Mouse (Mus musculus) heart, postnatal 0 days (tissue): ENCODE results near the gene Dbp.

ENCODE experiments used
- CTCF ChIP-seq: IDR thresholded peaks from 2 replicates; pipeline ENCODE4 v1.5.1; 2016; ENCODE audit warnings: antibody characterized with exemption, control low read depth, low read depth
- EP300 ChIP-seq: IDR thresholded peaks from 2 replicates; pipeline ENCODE4 v1.6.1; 2016; ENCODE audit warnings: antibody characterized with exemption, low read depth

- TF ChIP-seq CTCF, result no peak
- no peak for TF ChIP-seq EP300
Measured at GRCm38 (mm10) chr7:45755703-45756102, 50.8 kb downstream of the Dbp start.
